Mouse (Mus musculus): Measurements from ENCODE around the gene Frmd6.

The Frmd6 gene

GRCm38 (mm10) chr12:70807543-70807942 is 17.8 kb upstream of the Frmd6 start:
- DNase-seq (ENCODE audit: extremely low read depth, insufficient read length, low spot score) = no peak

GRCm38 (mm10) chr12:70807975-70808374 is 17.3 kb upstream of the Frmd6 start:
- no peak for DNase-seq (ENCODE audit: extremely low read depth, insufficient read length, low spot score)

- DNase-seq (ENCODE audit: extremely low read depth, insufficient read length, low spot score) = no peak
Observed at GRCm38 (mm10) chr12:70809957-70810356, 15.4 kb upstream of the Frmd6 start.

- no peak for DNase-seq (ENCODE audit: extremely low read depth, insufficient read length, low spot score)
Observed at GRCm38 (mm10) chr12:70811772-70812171, 13.5 kb upstream of the Frmd6 start.

- no peak for DNase-seq (ENCODE audit: extremely low read depth, insufficient read length, low spot score)
Observed at GRCm38 (mm10) chr12:70812176-70812575, 13.1 kb upstream of the Frmd6 start.

- no peak for DNase-seq (ENCODE audit: extremely low read depth, insufficient read length, low spot score)
Observed at GRCm38 (mm10) chr12:70812822-70813465, 12.4 kb upstream of the Frmd6 start.

GRCm38 (mm10) chr12:70816731-70817130 is 8.6 kb upstream of the Frmd6 start:
- DNase-seq (ENCODE audit: extremely low read depth, insufficient read length, low spot score) = no peak

GRCm38 (mm10) chr12:70824017-70824416 is 1.3 kb upstream of the Frmd6 start:
- no peak for DNase-seq (ENCODE audit: extremely low read depth, insufficient read length, low spot score)

- no peak for DNase-seq (ENCODE audit: extremely low read depth, insufficient read length, low spot score)
Observed at GRCm38 (mm10) chr12:70825651-70826317, 470 bp downstream of the Frmd6 start.

- DNase-seq (ENCODE audit: extremely low read depth, insufficient read length, low spot score) = peak; percentile 46
Observed at GRCm38 (mm10) chr12:70826318-70827072, 1.2 kb downstream of the Frmd6 start.

- DNase-seq (ENCODE audit: extremely low read depth, insufficient read length, low spot score) = no peak
Observed at GRCm38 (mm10) chr12:70827187-70827900, 2.0 kb downstream of the Frmd6 start.

GRCm38 (mm10) chr12:70827901-70828271 is 2.6 kb downstream of the Frmd6 start:
- DNase-seq (ENCODE audit: extremely low read depth, insufficient read length, low spot score) = no peak

GRCm38 (mm10) chr12:70830982-70831566 is 5.8 kb downstream of the Frmd6 start:
- DNase-seq (ENCODE audit: extremely low read depth, insufficient read length, low spot score) = peak; percentile 45

- no peak for DNase-seq (ENCODE audit: extremely low read depth, insufficient read length, low spot score)
Observed at GRCm38 (mm10) chr12:70832216-70832998, 7.1 kb downstream of the Frmd6 start.

- no peak for DNase-seq (ENCODE audit: extremely low read depth, insufficient read length, low spot score)
Observed at GRCm38 (mm10) chr12:70833050-70833449, 7.7 kb downstream of the Frmd6 start.

- no peak for DNase-seq (ENCODE audit: extremely low read depth, insufficient read length, low spot score)
Observed at GRCm38 (mm10) chr12:70834043-70834442, 8.7 kb downstream of the Frmd6 start.

- DNase-seq (ENCODE audit: extremely low read depth, insufficient read length, low spot score) = no peak
Observed at GRCm38 (mm10) chr12:70835004-70835403, 9.7 kb downstream of the Frmd6 start.

GRCm38 (mm10) chr12:70837792-70838321 is 12.5 kb downstream of the Frmd6 start:
- DNase-seq (ENCODE audit: extremely low read depth, insufficient read length, low spot score) = no peak

GRCm38 (mm10) chr12:70845371-70845770 is 20.1 kb downstream of the Frmd6 start:
- DNase-seq (ENCODE audit: extremely low read depth, insufficient read length, low spot score) = no peak

GRCm38 (mm10) chr12:70849024-70849423 is 23.7 kb downstream of the Frmd6 start:
- no peak for DNase-seq (ENCODE audit: extremely low read depth, insufficient read length, low spot score)

All from 3134 (cell line).